Mouse (Mus musculus) ES-Bruce4 (cell line): ENCODE measurements around the gene Ttc7b.

Experiments
- CTCF ChIP-seq: IDR thresholded peaks from one replicate; pipeline ENCODE4 v1.8.1; 2011; ENCODE audit warnings: low read depth, low read length
- EP300 ChIP-seq: IDR thresholded peaks from 2 replicates; pipeline ENCODE4 v1.6.1; 2011; ENCODE audit warnings: low read depth, low read length; ENCODE audit not compliant: insufficient read depth
- POLR2A ChIP-seq: IDR thresholded peaks from one replicate; pipeline ENCODE4 v1.8.1; 2011; ENCODE audit warnings: low read length; ENCODE audit not compliant: insufficient read depth

DNA sequence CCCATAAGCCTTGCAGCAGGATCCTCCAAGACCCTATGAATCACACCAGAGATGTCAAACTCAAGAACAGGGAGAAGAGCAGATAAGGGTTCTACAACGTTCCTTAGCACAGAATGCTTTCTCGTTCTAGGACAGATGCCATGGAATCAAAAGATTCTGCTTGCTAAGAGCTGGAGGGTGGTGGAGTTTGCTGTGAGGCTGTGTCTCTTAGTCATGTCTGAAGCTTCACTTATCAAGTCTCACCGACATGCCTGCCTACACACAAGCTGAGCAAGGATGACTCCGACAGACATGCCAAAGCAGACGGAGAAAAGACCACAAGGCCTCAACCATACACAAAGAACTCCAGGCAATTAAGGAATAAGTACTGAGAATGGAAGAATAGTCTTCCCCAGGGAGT lies 27.4 kb downstream of the Ttc7b start:
- TF ChIP-seq POLR2A (no peak), CTCF (no peak), EP300 (no peak)
